Mouse (Mus musculus) mature B cell (primary cell): ENCODE measurements around the gene Crip2.

Experiments used
- in situ Hi-C: fragments of 300-500 bp; cut with MboI; formaldehyde crosslinking; loops from 2 replicates; pipeline ENCODE4 v1.14.3; 2019

Gene Crip2

GRCm38 (mm10) chr12:113184945-113185344, 44.9 kb downstream of the Crip2 start:
- in situ Hi-C loops: loop anchor here (5.0 kb wide), 1 partner anchor 38 kb away; the partner anchor contains the start of gene Crip1

- in situ Hi-C loops: loop anchor here (5.0 kb wide), 1 partner anchor 38 kb away; the partner anchor contains the start of gene Crip1
Observed at GRCm38 (mm10) chr12:113185442-113186291, 45.6 kb downstream of the Crip2 start, which contains the start of gene Tmem121. Tmem121 (plus strand) TSS chr12:113185930.

GRCm38 (mm10) chr12:113186326-113187010, 46.4 kb downstream of the Crip2 start:
- in situ Hi-C loops: loop anchor here (5.0 kb wide), 1 partner anchor 39 kb away; the partner anchor contains the start of gene Crip1

GRCm38 (mm10) chr12:113187011-113187375, 47.0 kb downstream of the Crip2 start:
- in situ Hi-C loops: loop anchor here (5.0 kb wide), 1 partner anchor 40 kb away; the partner anchor contains the start of gene Crip1

GRCm38 (mm10) chr12:113187584-113188295, 47.7 kb downstream of the Crip2 start:
- in situ Hi-C loops: loop anchor here (5.0 kb wide), 1 partner anchor 40 kb away; the partner anchor contains the start of gene Crip1

- in situ Hi-C loops: loop anchor here (5.0 kb wide), 1 partner anchor 41 kb away; the partner anchor contains the start of gene Crip1
Observed at GRCm38 (mm10) chr12:113188349-113189055, 48.5 kb downstream of the Crip2 start.

- in situ Hi-C loops: no loop called here
Observed at GRCm38 (mm10) chr12:113193423-113193822, 53.4 kb downstream of the Crip2 start.
